Mouse (Mus musculus) sigmoid colon, adult 10 weeks (tissue): Measurements from ENCODE around the gene Ttpal. TPM values are rescaled to one million over a fixed set of nuclear protein-coding genes. Genes with fewer than 3 reads are reported as not detected.

Experiments
- polyA plus RNA-seq: library from polyadenylated mRNA; stranded (reverse); fragments of 350-450 nt; fragmentation: Illumina TruSeq; extraction: RNeasy Lipid Tissue Mini Kit (QIAGEN cat#74804); gene quantifications from one replicate; pipeline ENCODE4 v1.2.3, GENCODE M21; 2014; ENCODE audit warnings: low read depth, low replicate concordance

Gene Ttpal
- polyA plus RNA-seq = 29.0 TPM

GRCm38 (mm10) chr2:163602101-163602971 is at the start of gene Ttpal:
TSS of gene Ttpal (plus strand) at chr2:163602314.

DNA sequence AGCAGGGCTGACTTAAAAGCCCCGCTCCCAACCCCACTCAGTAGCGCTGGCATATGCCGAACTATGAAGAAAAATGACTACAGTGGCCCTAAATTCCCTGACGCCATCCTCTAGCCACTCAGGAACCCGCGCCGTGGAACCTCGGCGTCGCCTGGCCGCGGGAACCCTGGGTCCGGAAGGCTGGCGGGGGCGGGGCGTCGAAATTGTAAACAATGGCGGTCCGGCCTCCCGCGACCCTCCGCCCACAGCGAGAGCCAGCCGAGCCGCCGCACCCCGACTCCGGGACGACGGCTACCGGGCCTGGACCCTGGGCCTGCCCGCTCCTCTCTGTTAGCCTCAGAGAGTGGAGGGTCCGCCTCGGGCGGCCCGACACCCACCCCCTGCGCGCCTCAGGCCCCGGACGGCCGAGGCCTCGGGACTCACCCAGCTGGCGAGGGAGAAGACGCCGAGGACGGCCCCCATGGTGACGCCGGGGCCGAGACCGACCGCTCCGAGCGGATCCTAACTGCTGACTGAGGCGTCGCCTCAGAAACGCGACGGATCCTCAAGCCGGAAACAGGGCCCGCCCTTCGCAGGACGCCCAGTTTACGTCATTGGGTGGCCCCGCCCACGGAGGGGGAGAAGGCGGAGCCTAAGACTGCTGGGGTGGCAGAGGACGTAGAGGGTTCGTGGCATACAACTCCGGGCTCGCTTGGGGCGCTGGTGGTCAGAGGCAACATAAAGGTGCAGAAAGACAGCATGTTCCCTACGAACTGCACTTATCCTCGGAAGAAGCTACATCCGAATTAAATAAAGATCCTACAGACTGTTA is 42.7 kb downstream of the Ttpal start, which contains the start of gene Serinc3:
Gene Serinc3 (minus strand): TSS at position 557 of the 811 bp plus-strand sequence.

DNA sequence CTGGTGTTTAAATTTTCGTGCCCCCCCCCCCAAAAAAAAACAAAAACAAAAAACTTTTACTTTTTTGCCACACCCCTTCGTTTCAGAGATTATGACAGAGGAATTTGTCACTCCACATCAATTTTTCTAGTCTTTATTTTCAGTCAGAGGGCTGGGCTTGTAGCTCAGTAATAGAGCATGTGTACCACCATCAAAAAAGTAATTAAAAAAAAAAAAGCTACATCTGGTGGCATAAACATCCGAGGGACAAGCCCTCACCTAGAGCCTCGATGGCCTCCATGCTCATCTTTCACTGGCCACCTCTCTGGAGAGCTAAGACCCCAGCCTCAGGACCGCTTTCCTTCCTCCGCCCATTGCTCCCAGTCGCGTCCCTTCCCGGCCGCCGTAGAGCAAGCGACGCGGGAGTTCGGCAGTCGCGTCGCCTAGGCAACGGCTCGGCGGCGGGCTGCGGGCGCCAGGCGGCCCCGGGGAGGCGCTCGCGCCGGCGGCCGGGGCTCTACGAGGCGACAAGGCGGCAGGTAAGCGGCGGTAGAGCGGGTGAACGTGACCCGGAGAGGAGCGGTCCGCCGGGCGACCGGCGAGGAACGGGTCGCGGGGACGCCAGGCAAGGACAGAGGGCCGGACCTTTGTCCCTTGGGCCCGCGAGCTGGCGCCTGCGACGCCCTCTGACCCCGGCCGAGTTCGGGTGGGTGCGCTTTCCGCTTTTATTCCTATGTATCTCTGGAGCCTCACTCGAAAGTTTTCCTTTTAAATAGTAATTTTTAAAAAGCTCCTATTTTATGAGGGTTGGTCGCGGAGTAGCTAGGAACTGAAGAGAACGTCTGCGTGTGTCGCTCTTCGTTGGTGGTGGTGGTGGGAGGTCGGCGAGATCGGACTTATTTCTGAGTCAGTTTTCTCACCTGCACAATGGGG is 56.1 kb downstream of the Ttpal start, which contains the start of gene Pkig:
Gene Pkig (plus strand): TSS at position 412 of the 912 bp plus-strand sequence.

Other genes starting within 250 kb of the Ttpal start
- gene Jph2, start 204.3 kb upstream of the Ttpal start, polyA plus RNA-seq = 0.63 TPM
- 77.9 TPM for gene Oser1, start 177.6 kb upstream of the Ttpal start, polyA plus RNA-seq
- gene Gdap1l1, start 163.8 kb upstream of the Ttpal start, polyA plus RNA-seq = not detected
- gene Fitm2, start 129.7 kb upstream of the Ttpal start, polyA plus RNA-seq = 8.3 TPM
- not detected for gene R3hdml, start 110.0 kb upstream of the Ttpal start, polyA plus RNA-seq
- 152 TPM for gene Hnf4a, start 95.5 kb upstream of the Ttpal start, polyA plus RNA-seq
- 687 TPM for gene Serinc3, start 42.8 kb downstream of the Ttpal start, polyA plus RNA-seq
- gene Pkig, start 56.1 kb downstream of the Ttpal start, polyA plus RNA-seq = 26.8 TPM
- 0.95 TPM for gene Ada, start 147.9 kb downstream of the Ttpal start, polyA plus RNA-seq
- gene Ccn5, start 218.5 kb downstream of the Ttpal start, polyA plus RNA-seq = not detected